Mouse (Mus musculus): ENCODE measurements at regions not wholly inside any gene's neighbourhood (a gene's known extent, or its start where the extent isn't known, plus 50 kb on each side); places are given as distances from the start of the nearest gene placed in this dataset.

GRCm38 (mm10) chr3:143939068-143939709 lies 265.8 kb downstream of the Lmo4 start:
- DNase-seq, result no peak

GRCm38 (mm10) chr3:143925322-143925721 lies 279.7 kb downstream of the Lmo4 start:
- DNase-seq, result no peak

GRCm38 (mm10) chr3:143919744-143920143 lies 285.3 kb downstream of the Lmo4 start:
- no peak for DNase-seq

GRCm38 (mm10) chr3:143914341-143915217 lies 290.4 kb downstream of the Lmo4 start:
- DNase-seq, result no peak

DNA sequence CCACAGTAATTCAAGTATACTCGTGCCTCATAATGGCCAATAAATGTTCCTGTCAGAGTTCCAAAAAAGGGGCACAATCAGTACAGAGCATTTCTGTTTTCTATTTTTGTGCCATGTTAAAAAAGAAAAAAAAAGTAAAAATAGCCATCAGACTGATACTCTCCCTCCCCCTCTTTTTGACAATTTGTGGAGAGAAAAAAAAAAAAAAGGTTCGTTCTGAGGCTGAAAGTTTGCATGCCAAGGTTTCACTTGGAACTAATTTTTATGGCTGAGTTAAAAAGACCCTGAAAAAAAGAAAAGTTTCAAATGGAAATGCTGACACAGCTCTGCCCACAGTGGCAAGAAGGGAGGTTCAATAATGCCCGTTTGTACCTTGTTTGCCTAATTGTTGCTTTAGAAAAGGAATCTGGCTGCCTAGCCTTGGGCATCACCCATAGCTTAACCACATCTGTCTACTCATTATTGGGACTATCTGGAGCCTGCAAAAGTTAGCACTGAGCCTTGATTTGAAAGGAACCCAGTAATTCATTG lies 291.9 kb downstream of the Lmo4 start:
- no peak for DNase-seq

DNA sequence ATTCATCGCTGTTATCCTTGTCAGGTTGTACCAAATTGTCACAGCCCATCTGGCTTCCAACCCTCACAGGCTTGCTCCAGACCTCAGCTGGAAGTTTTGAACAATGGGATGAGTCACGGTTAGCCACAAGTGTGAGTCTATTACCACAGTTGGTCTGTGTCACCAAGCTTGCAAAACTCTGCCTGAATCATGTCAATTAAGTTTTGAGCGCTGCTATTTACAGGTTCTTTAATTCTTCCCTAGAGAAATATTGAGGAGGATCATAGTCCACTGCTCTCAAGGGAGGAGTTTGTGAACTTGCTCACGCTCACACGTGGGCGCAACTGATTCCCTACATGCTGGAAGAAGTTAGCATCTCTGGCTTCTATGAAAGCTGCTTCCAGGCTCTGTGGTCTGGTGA lies 292.6 kb downstream of the Lmo4 start:
- DNase-seq, result no peak

- no peak for DNase-seq
These were observed 295.7 kb downstream of the Lmo4 start for GRCm38 (mm10) chr3:143909341-143909740.

GRCm38 (mm10) chr3:143903421-143903820 lies 301.6 kb downstream of the Lmo4 start:
- no peak for DNase-seq

GRCm38 (mm10) chr3:143880813-143881212 lies 324.2 kb downstream of the Lmo4 start:
- no peak for DNase-seq

GRCm38 (mm10) chr3:143873876-143874275 lies 331.1 kb downstream of the Lmo4 start:
- DNase-seq, result no peak

DNA sequence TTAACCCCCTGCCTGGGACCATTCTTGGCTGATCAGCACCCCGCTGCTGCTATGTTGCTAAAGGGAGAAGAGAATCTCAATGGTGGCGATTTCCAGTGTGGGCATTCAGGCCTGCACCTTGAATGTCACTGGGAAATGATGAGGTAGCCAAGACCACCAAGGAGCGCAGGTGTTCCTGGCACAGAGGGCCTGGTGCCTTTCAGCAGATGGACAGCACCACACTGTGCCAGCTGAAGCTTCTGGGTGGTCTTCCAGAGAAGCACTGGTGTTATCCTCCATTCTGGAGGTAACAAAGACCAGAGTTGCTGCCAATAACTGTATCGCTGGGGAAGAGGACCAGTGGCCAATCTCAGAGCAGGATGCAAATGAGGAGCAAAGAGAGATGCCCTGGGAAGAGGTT lies 338.5 kb downstream of the Lmo4 start:
- DNase-seq, result no peak

GRCm38 (mm10) chr3:143865626-143866025 lies 339.4 kb downstream of the Lmo4 start:
- no peak for DNase-seq

GRCm38 (mm10) chr3:143864490-143864889 lies 340.5 kb downstream of the Lmo4 start:
- no peak for DNase-seq

GRCm38 (mm10) chr3:143862531-143862930 lies 342.5 kb downstream of the Lmo4 start:
- no peak for DNase-seq

GRCm38 (mm10) chr3:143861866-143862265 lies 343.2 kb downstream of the Lmo4 start:
- DNase-seq, result no peak

GRCm38 (mm10) chr3:143835611-143836240 lies 369.3 kb downstream of the Lmo4 start:
- no peak for DNase-seq

DNA sequence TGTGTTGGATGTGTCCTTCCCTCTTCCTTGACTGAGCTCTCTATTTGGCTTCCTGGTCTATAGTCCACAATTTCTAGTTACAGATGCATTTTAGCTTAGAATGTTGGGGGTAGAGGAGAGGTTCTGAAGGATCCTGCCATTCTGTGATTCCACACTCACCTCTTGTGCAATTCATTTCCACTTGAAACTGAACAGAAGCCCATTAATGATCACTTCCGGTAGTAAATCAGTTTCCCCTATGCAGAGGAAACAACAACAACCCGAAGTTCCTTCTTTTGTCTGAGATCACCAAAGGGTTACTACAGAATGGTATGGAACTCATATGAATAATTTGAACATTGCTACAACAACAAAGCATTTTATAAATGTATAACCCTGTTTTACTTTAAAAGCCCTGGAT lies 370.3 kb downstream of the Lmo4 start:
- DNase-seq, result no peak

- DNase-seq, result no peak
These were observed 381.6 kb downstream of the Lmo4 start for GRCm38 (mm10) chr3:143823395-143823777.

DNA sequence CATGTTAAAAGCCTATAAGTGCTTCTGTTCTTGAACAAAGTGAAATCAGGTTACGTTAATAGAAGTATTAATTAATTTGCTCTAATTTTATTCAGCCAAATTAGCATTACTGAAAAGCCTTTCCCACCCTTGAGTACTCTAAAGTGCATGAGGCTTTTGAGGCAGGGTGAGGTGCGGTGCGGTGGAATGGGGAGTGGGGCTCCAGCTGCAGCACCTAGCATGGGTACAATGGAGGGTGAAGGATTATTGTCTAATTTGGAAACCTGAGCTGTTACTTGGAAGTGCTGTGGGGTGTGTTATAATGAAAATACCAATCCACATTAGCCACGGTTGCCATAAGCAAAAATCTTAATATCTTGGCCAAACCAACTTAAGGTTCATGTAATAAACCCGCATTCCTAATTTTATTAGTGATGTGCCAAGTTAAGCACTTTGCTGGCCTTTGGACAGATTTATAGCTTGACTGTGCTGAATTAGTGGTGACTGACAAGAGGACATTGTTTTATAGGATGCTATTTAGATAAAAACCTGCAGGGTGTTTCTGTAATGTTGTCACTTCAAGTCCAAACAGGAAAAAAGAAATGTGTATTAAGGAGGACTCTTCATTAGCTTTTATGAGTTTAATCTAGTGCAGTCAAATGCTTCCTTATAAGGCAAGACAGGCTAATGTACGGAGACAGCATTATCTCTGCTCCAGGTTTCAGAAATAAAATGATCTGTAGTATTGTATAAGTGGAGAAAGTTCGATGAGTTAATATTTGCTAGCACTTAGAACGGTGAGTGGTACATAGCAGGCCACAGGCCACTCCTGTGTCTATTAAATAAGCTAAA lies 382.2 kb downstream of the Lmo4 start:
- no peak for DNase-seq

GRCm38 (mm10) chr3:143807544-143807943 lies 397.5 kb downstream of the Lmo4 start:
- DNase-seq, result peak; percentile 32 to 54

- no peak for DNase-seq
These were observed 398.1 kb downstream of the Lmo4 start for GRCm38 (mm10) chr3:143806940-143807339.

GRCm38 (mm10) chr3:143797850-143798249 lies 407.2 kb downstream of the Lmo4 start:
- DNase-seq, result no peak

GRCm38 (mm10) chr3:143790905-143791304 lies 414.1 kb downstream of the Lmo4 start:
- no peak for DNase-seq
